Mouse (Mus musculus) T-helper 1 cell (primary cell): ENCODE results near the gene Grik1.

ENCODE experiments used
- in situ Hi-C: fragments of 300-600 bp; cut with MboI, MseI; formaldehyde crosslinking; loops from one replicate; pipeline ENCODE4 v1.15.1; 2025; ENCODE audit warnings: high pct_unique_total_duplicates

Grik1 gene

DNA sequence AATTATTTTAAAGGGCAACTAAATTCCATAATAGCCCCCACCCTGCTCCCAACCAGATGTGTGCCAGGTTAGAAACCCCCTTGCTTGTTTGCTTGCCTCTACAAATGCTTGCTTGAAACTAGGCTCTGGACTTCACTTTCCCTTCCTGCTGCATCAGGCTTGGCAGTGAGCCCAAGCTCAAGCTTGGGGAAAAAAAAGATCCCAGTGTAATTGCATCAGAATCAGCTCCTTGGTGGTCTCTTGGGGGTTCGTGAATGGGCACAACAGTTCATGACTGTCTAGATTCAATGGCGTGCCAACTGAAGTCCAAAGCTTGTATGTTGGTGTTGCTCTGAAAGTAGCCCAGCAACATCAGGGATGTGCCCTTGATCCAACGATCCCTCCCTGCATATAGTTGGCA lies 320.1 kb downstream of the Grik1 start:
- in situ Hi-C loops, result no loop called here

DNA sequence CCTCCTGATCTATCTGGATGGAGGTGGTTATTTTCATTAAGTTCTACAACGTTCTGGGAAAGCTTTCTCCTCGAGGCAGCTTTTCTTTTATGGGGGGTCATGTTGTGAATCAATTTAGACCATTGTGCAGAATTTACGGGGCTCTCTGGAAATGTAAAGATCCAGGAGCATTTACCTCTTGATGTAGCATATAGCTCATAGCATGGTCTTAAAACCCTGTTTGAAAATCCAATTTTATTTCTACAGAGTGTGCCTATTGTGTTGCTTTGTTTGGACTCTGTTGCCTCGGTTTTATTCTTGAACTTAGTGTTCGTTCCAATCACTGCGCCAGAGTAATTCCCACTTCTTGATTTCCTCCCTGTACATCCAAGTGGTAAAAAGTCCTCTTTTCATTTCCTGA lies 328.6 kb downstream of the Grik1 start:
- in situ Hi-C loops, result no loop called here

DNA sequence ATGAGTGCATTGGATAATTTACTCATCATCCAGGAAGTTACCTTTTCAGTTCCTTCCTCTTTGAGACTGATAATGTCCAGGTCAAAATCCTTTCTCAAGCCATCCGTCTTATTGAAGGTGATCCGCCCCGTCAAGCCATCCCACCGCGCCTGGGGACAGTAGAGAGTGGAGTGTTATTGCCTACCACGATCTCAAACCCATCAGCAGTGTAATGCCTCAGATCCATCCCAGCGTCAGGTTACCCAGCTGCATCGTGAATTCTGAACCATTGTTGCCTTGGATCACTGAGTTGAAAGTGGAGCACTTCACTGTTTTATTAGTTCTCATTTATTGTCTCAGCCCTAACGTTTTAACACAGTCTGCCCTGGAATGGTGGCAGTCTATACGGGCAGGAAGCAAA lies 332.6 kb downstream of the Grik1 start:
- in situ Hi-C loops, result no loop called here

DNA sequence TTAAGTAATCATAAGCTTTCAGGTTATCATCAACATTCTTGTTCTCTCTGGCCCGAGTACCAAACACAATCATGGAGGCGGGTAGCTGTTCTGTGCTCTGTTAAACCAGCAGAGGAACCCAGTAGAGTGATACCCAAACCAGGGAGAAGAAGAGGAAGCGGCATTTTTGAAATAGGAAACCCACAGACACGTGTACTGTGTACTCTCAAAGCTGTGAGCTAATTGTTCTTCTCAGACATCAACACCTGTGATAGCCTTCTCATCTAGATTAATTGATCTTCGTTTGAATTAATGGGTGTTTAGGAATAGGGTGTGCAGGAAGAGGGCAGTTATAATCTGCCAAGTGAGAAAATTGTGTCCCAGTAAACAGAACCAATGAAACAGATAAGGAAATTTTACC lies 333.9 kb downstream of the Grik1 start:
- in situ Hi-C loops, result no loop called here

DNA sequence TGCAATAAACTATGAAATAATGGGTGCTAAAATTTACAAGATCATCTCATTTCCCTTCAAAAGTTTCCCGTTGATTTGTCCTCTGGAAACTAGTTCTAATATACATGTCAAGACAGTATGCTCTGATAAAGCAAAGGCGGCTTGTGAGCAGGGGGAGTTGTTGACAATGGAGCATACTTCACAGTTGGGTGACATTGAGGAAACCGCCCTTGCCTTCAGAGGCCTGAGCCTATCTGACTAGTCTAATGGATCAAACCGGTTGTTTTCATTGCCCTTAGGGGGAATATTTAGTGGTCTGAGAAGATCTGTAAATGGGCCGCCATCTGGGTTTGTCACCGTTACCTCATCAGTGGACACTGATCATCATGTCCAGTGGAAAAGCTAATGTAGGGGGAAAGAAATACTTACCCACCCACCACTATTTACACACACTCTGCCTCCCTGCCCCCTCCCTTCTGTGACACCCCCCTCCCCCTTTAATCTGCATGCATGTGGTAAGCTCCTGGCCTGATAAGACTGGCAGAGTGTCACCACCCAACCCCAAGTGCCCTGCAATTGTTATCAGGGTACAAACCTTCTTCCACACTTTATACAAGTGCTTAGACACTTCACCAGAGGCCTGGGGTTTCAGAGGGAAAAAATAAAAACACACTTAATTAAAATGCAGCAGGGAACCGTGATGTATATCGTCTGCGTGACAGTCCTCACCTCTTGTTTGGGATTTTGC lies 335.2 kb downstream of the Grik1 start:
- in situ Hi-C loops, result no loop called here

DNA sequence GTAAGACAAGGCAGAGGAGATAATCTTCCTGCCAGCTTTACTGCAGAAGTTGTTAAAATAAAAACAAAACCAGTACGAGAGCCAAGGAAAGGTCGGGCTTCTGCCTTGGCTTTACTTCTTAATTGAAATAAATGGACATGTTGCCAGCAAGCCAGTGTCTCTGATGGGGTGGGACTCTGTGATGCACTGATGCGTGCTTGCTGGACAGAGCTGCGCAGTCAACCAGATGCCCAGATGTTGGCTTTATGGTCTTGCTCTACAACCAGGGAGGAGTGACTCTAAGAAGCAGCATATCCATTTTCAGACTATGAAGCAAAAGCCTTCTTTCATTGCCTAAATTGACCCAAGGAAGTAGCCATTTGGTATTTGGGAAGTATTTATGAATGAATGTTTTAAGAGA lies 336.9 kb downstream of the Grik1 start:
- in situ Hi-C loops, result no loop called here

DNA sequence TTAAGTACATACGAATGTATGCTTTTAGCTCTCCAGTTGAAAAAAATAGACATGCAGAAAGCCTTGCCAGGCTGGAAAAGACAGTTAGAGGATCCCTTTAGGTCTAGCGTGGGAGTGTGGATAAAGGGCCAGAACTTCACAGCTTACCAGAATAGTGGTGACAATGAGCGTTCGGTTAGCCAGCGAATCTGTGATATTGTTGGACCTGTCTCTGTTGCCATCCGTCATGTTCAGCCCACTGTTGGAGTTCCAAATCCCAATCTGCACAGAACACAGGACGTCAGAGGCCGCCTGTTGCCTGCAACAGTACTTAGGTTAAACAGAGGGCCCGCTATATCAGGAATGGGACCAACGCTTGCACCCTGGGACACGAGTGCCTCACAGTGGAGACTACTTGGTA lies 340.2 kb downstream of the Grik1 start:
- in situ Hi-C loops, result no loop called here

DNA sequence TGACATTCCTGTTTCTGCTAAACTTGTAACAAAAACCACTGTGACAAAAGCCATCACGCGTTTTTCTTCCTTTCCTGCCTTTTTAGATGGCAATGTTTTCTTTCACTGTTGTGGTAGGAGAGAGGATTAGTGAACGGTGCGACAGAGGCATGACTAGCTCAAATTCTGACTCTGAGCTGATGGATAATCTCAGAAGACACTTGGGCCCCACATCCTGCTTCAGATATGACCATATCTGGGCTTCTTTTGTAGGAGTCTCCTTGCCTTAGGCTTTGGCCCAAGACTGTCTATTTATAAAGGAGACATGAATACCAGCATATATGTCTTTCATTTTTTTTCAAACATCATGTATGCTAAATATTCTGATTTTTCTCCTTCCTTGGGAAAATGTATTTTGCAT lies 341.9 kb downstream of the Grik1 start:
- in situ Hi-C loops, result no loop called here

DNA sequence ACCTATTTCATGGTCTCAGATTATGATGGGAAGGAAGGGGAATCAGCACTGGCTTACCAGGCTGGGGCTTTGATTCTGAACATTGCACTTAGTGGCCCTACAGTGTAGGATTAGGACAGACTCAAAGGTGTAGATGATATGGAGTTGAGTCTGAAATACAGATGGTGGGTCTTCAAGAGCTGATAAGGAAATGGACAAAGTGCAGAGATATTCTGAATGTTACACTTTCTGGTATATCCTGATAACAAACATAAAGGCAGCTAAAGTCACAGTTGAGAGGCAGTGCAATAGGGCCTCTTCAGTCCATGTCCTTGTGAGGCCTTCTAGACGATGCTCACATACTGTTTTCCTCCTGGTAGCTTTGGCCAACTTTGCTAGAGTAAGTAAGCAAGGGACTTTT lies 345.7 kb downstream of the Grik1 start:
- in situ Hi-C loops, result no loop called here

DNA sequence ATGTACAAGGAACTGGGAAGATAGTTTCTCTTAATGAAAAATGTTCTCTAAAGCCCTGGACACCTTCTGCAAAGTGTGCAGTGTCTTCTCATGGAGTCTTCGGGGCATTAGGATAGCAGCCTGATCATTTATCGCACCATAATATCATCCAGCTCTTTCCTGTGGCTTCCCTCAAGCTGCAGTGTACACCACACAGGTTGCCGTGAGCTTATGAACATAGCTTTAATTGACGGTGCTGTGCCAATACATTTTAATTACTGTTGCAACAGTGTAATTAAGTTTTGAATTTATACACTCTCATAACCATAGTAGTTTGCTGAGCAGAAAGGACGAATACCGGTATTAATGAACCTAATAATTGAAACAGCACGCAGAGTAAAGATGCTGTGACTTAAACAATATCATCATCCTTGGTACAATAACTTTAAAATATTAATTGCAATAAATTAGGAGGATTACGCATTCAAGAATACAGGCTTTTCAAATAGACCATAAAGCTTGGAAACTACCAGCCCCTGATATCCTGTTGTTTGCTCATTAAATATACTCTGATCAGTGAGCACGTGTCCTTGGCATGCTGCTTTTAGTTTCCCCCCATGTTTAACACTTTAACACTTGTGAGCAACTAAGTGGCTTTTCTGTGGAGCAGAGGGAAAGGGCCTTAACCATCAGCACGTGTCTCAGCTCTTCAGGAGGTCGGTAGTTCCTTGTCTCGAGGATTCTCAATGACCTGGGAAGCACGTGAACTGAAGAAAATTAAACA lies 347.8 kb downstream of the Grik1 start:
- in situ Hi-C loops, result no loop called here

DNA sequence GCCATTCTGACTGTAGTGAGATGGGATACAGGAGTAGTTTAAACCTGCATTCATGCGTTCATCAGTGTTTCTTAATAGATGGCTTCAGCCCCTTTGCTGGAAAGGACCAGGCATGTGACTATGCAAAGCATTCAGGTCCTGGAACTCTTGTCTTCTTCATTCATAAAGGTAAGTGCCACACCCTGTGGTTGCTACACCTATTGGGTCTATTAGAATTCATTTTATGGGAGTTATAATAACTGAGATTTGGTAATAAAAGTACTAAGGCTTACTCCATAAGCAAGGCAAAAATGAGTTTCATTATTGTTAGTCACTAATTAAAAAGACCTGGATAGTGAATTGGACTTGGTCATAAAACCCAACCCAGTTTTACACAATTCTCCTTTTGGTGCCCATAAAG lies 355.4 kb downstream of the Grik1 start:
- in situ Hi-C loops, result no loop called here

DNA sequence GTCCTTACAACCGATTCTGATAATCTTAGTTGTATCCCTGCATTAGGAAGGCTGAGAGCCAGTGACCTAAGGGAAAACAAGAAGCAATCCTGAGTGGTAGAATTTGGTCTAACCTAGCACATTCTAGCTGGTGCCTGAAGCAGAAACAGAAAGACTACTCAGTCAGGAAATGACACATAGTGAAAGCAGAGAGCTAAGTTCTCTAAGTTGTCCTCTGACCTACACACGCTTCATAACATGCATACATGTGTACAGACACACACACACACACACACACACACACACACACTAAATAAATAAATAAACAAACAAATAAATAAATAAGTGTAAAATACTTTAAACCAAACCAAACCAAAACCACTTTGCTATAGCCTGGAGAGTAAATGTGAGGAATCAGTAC lies 358.7 kb downstream of the Grik1 start:
- in situ Hi-C loops, result no loop called here

DNA sequence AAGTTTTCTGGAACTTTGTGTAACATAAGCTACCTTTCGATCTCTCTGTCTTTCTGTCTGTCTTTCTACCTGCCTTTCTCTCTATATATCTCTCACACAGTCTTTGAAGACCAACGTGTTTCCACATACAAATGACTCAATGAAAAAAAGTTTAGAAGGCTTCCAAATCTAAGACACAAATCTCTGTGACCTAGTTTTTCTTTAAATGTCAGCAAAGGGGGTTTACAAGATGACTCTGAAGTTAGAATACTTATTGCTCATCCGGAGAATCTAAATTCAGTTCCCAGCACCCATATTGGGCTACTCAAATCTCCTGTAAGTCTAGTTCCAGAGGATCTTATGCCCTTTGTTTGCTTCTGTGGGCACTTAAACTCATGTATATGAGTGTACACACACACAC lies 359.5 kb downstream of the Grik1 start:
- in situ Hi-C loops, result no loop called here

DNA sequence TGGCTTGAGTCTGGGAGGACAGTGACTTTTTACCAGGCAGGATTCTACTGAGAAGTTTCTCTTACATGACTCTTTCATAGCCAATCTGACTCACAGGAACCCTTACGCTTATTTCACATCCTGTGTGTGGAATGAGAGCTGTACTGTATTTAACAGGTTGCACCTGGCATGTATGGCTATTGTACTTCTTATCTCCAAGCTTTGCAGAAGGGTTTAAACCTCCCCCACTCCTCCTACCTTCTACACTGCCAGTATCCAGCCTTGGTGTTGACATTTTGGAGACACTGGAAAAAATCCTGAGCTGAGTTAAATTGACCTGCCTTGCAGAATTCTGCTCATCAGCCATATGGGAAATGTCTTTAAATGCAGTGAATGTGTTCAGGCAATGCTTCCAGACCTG lies 361.4 kb downstream of the Grik1 start:
- in situ Hi-C loops, result loop anchor here (10.0 kb wide), 1 partner anchor 186 kb away; no protein-coding TSS in a partner anchor

DNA sequence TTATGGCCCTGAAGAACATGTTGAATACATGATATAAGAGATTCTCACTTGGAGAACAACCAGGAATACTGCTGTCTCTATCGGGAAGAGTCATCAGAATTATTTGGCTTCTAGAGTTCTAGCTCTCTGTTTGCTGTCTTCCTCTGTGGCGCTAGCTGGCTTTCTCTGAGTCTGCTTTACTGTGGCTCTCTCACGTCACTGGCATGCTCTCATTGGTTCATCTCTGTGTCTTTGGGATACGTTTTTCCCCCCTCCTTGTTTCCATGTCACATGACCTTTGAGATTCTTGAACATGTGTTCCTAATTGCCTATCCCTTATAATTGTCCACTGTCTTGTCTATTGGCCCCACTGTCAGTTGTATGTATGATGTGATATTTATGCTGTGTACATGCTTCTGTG lies 372.2 kb downstream of the Grik1 start:
- in situ Hi-C loops, result no loop called here

DNA sequence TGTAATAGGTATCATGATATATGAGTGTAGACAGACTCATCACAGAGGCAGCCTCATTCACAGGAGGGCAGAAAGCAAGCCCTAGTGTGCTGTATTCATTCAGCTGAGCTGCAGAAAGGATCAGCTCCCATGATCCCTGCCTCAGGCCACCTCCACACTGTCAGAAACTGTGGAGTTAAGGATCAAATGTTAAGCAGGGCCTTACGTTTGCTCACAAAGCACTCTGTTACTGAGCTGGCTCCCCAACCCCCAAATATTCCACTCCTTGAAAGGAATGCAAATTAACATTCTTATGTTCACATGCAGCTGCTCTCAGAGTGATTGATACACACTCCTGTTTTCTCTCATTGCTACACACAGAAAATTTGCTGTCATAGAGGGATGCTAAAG lies 372.9 kb downstream of the Grik1 start:
- in situ Hi-C loops, result no loop called here

DNA sequence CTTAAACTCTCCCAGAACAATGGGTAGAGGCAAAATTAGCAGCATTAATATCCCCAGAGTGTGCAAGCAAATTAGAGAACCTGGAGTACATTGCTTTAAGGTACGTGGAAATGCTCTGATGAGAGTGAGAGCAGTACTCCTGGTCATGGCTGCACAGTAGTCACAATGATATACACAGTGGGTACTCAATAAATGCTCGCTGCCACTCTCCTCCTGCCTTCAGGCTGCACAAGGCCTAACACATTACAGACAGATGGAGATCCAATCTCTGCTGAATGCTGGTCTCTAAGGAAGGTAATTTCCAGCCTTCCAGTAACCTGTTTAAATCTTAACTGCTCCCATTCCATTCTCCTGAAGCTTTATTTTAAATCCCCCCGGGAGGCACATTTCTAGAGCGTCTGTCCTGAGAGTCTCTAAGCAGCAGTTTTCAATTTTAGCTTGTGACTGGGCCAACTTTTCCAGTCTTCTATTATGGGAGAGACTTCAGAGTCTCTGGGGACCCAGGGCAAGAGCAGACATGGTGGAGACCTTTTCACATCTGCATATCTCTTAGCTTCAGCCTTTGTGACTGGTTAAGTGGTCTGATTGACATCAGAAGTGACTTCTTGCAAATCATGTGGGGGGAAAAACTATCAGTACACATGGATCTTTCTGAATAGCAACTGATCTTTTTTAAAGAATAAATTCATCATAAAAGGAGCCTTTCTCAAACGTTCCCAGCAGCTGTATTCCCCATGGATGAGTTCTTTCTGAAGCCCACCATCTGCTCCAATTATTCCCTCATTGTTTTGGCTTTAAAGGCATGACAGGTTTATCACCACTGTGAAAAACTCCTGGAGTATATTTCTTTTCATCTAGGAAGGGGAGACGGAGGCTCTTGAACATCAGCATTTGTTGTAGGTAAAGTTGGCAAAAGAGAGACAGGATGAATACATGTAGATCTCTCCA lies 373.6 kb downstream of the Grik1 start:
- in situ Hi-C loops, result no loop called here

DNA sequence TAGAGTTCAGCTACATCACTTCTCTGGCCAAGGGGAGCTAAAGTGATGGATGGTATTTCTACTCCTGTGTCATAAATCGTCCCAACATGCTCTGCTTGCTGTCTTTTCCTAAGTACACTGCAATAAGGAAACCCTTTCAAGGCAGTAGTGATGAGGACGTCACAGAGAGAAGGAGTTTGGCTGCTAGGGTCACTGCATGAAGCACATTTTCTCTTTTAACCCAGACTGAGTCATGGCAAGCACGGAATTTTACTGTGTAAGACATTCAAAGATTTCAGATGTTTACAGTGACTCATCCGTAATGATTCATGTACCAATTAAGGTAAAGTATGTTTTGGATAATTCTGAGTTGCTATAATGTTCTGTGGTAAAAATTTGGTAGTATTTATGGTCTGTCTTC lies 374.9 kb downstream of the Grik1 start:
- in situ Hi-C loops, result no loop called here

DNA sequence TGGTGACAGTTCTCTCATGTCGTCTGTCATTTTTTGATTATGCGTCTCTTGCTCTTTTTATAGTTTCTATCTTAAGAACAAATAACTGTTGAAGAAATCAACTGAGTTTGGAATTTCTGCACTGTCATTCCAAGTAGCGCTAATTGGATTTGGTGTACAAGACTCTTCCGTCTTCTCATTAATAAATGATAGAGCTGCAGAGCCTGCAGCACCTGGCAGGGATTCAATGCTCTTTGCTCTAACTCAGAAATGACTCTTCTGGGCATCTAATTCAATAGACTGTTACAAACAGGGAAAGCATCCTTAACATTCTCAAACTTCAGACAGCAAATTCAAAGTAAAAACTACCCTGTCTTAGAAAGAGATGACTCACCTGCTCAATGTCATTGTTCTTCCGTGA lies 376.3 kb downstream of the Grik1 start:
- in situ Hi-C loops, result no loop called here

DNA sequence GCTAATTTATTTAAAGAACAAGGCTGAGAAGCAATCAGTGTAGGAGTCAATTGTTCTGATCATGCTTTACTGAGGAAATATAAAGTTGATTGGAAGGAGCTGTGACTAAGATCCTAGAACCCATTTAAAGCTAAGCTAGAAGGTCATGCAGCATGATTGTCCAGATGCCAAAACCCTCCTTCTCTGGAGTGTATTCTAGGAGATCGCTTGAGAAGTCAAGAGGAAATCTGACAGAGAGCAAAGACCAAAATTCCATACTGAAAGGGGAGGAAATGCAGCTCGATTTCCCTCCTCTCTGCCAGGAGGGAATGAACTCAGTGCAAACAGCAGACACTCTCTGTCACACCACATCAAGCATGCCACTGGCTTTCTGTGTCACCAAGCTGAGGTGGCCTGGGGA lies 378.9 kb downstream of the Grik1 start:
- in situ Hi-C loops, result no loop called here

DNA sequence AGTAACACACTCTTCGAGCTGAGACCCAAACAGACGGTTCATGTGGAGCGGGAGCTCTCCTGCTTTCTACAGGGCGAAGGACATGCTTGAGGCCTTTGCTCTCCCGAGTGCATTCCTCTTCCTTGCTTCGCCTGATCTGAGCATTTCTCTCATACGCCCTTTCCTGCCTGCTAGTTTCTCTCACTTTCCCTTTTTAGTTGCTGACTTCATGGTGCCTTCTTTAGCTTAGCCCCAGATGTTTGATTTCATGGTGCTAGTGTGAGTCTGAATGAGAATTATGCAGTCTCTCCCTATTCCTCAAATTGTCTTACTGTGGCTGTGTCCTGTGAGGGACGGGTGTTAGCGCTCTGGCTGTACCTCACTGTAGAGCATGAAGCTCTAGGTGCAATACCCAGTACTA lies 388.0 kb downstream of the Grik1 start:
- in situ Hi-C loops, result no loop called here

DNA sequence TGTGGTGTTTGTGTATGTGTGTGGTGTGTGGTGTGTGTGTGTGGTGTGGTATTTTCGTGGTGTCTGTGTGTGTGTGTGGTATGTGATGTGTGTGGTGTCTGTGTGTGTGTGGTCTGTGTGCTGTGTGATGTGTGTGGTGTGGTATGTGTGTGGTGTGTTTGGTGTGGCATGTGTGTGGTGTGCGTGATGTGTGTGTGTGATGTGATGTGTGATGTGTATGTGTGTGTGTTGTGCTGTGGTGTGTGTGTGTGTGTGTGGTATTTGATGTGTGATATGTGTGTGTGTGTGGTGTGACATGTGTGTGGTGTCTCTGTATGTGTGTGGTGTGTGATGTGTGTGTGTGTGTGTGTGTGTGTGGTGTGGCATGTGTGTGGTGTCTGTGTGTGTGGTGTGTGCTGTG lies 388.9 kb downstream of the Grik1 start:
- in situ Hi-C loops, result no loop called here
